Mouse (Mus musculus) intestine, embryonic 16.5 days (tissue): ENCODE measurements around the gene Pard3b. TPM values are rescaled to one million over a fixed set of nuclear protein-coding genes. Genes with fewer than 3 reads are reported as not detected.

ENCODE experiments used
- ATAC-seq: fragments of 200-750 bp; cut with Nextera tagmentation; 2 replicates; pipeline ENCODE4 v1.8.0; 2017; ENCODE audit warnings: moderate TSS enrichment, moderate library complexity
- H3K27ac ChIP-seq: fragments of 300-500 bp; sonication (generic); 2 replicates; pipeline ENCODE4 v1.5.1; 2014; ENCODE audit warnings: mild to moderate bottlenecking, low read length
- H3K27me3 ChIP-seq: fragments of 300-500 bp; sonication (generic); replicated peaks from 2 replicates; pipeline ENCODE4 v1.6.1; 2014; ENCODE audit warnings: low read length, control low read depth, mixed read lengths; ENCODE audit not compliant: control insufficient read depth, insufficient read depth
- H3K36me3 ChIP-seq: fragments of 300-500 bp; sonication (generic); 2 replicates; pipeline ENCODE4 v1.6.1; 2014; ENCODE audit warnings: low read length, control low read depth; ENCODE audit not compliant: control insufficient read depth, insufficient read depth
- H3K4me1 ChIP-seq: fragments of 300-500 bp; sonication (generic); 2 replicates; pipeline ENCODE4 v1.6.1; 2014; ENCODE audit warnings: low read length, control low read depth, mixed read lengths; ENCODE audit not compliant: control insufficient read depth, insufficient read depth
- H3K4me2 ChIP-seq: fragments of 300-500 bp; sonication (generic); 2 replicates; pipeline ENCODE4 v1.6.1; 2014; ENCODE audit warnings: low read depth, low read length, control low read depth
- H3K4me3 ChIP-seq: fragments of 300-500 bp; sonication (generic); 2 replicates; pipeline ENCODE4 v1.5.1; 2014; ENCODE audit warnings: mild to moderate bottlenecking, low read length
- H3K9ac ChIP-seq: fragments of 300-500 bp; sonication (generic); 2 replicates; pipeline ENCODE4 v1.6.1; 2014; ENCODE audit warnings: low read depth, low read length
- H3K9me3 ChIP-seq: fragments of 300-500 bp; sonication (generic); 2 replicates; pipeline ENCODE4 v1.6.1; 2016; ENCODE audit warnings: low read length, control low read depth; ENCODE audit not compliant: control insufficient read depth
- WGBS: fragments of 180-500 bp; shearing (Covaris S2); extraction: QIAGEN DNeasy Blood & Tissue Kit; methylation state at CpG from one replicate; pipeline ENCODE4 v1.1.7; 2014; 5-methylcytosine and 5-hydroxymethylcytosine counted together
- polyA plus RNA-seq: library from polyadenylated mRNA; unstranded; fragments of >200 nt; fragmentation: Nextera tagmentation; extraction: Ambion mirVana; gene quantifications from 2 replicates; pipeline ENCODE4 v1.2.1, GENCODE M21; 2015

Gene Pard3b
- polyA plus RNA-seq, 1 experiment from 2014 or later, result 22.3 TPM

- H3K9me3 ChIP-seq, result no peaks in the 10 kb centered on the region
- H3K4me3 ChIP-seq, result no peak overlapping the region
- ATAC-seq, result no peak
- H3K27me3 ChIP-seq, result no peaks in the 10 kb centered on the region
- no peak overlapping the region for H3K27ac ChIP-seq
- H3K36me3 ChIP-seq, result no peaks in the 10 kb centered on the region
- no peak overlapping the region for H3K4me2 ChIP-seq
- no peak overlapping the region for H3K9ac ChIP-seq
- WGBS, result 26% methylated on average over 3 of the region's 3 CpGs
- peaks cover 4% of the 10 kb centered on the region; the same call in 1 of the 2 replicates for H3K4me1 ChIP-seq
Measured at GRCm38 (mm10) chr1:62398261-62398660, 759.6 kb downstream of the Pard3b start.

DNA sequence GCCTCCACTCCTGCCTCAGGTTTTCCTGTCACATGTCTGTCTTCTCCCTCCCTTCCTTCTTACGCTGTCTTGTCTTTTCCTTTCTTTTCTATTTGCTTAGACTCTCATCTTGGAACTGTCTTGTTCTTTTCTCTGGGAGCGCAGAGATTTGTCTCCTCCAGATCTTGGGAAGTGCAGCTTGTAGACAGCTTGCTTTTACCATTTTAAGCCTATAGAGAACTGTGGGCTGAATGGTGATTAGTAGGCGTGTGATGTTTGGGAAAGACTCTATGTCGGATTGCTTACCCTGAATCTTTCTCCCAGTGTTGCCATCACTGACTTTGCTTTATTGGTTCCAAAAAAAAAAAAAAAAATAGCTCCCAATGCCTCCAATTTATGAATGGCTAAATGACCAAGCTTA lies 760.1 kb downstream of the Pard3b start:
- Histone ChIP-seq H3K4me3 (no peak overlapping the region), H3K27ac (no peak overlapping the region), H3K9ac (no peak overlapping the region), H3K27me3 (no peaks in the 10 kb centered on the region), H3K36me3 (no peaks in the 10 kb centered on the region), H3K4me1 (peaks cover 4% of the 10 kb centered on the region; the same call in 1 of the 2 replicates), H3K9me3 (no peaks in the 10 kb centered on the region), H3K4me2 (no peak overlapping the region)
- ATAC-seq, result no peak
- 81% methylated on average over 4 of the region's 4 CpGs for WGBS

- H3K9me3 ChIP-seq, result no peaks in the 10 kb centered on the region
- H3K4me2 ChIP-seq, result no peak overlapping the region
- 64% methylated on average over 8 of the region's 8 CpGs for WGBS
- H3K9ac ChIP-seq, result no peak overlapping the region
- H3K4me3 ChIP-seq, result no peak overlapping the region
- H3K27me3 ChIP-seq, result no peaks in the 10 kb centered on the region
- H3K27ac ChIP-seq, result no peak overlapping the region
- no peak for ATAC-seq
- H3K36me3 ChIP-seq, result no peaks in the 10 kb centered on the region
- no peaks in the 10 kb centered on the region for H3K4me1 ChIP-seq
Measured at GRCm38 (mm10) chr1:62405061-62405460, 766.4 kb downstream of the Pard3b start.

- WGBS, result 87% methylated on average over 2 of the region's 2 CpGs
- H3K27ac ChIP-seq, result no peak overlapping the region
- no peaks in the 10 kb centered on the region for H3K9me3 ChIP-seq
- H3K4me1 ChIP-seq, result no peaks in the 10 kb centered on the region
- H3K36me3 ChIP-seq, result no peaks in the 10 kb centered on the region
- no peak overlapping the region for H3K4me2 ChIP-seq
- no peaks in the 10 kb centered on the region for H3K27me3 ChIP-seq
- H3K4me3 ChIP-seq, result no peak overlapping the region
- no peak for ATAC-seq
- H3K9ac ChIP-seq, result no peak overlapping the region
Measured at GRCm38 (mm10) chr1:62411368-62411767, 772.7 kb downstream of the Pard3b start.

- no peak overlapping the region for H3K4me2 ChIP-seq
- H3K4me3 ChIP-seq, result no peak overlapping the region
- WGBS, result 73% methylated on average over 4 of the region's 4 CpGs
- no peak for ATAC-seq
- no peak overlapping the region for H3K27ac ChIP-seq
- H3K9me3 ChIP-seq, result no peaks in the 10 kb centered on the region
- no peaks in the 10 kb centered on the region for H3K36me3 ChIP-seq
- no peak overlapping the region for H3K9ac ChIP-seq
- no peaks in the 10 kb centered on the region for H3K27me3 ChIP-seq
- no peaks in the 10 kb centered on the region for H3K4me1 ChIP-seq
Measured at GRCm38 (mm10) chr1:62412019-62412418, 773.4 kb downstream of the Pard3b start.

DNA sequence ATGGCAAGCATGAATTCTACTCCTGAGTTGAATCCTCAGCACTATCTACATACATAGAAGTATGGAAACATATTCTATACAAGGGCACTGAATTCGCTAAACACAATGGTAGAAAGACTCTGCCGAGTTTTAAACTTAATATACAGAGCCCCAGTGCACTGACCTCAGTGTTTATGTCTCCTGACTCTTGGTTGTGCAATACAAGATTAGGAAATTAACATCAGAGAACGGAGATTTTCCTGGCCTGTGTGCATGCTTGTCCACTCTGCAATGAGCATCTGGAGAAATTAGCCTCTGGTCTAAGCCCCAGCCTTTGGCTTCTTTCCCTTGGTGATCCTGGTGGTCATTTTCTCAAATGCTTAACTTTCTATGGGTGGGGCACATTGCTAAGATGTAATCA lies 774.4 kb downstream of the Pard3b start:
- ATAC-seq, result no peak
- no peaks in the 10 kb centered on the region for H3K27me3 ChIP-seq
- no peak overlapping the region for H3K9ac ChIP-seq
- no peaks in the 10 kb centered on the region for H3K36me3 ChIP-seq
- no peak overlapping the region for H3K4me3 ChIP-seq
- no peak overlapping the region for H3K4me2 ChIP-seq
- H3K27ac ChIP-seq, result no peak overlapping the region
- H3K9me3 ChIP-seq, result no peaks in the 10 kb centered on the region
- no peaks in the 10 kb centered on the region for H3K4me1 ChIP-seq
- 65% methylated on average over 3 of the region's 3 CpGs for WGBS

- Histone ChIP-seq H3K9ac (no peak overlapping the region), H3K27me3 (no peaks in the 10 kb centered on the region), H3K4me1 (no peaks in the 10 kb centered on the region), H3K36me3 (no peaks in the 10 kb centered on the region), H3K4me2 (no peak overlapping the region), H3K9me3 (no peaks in the 10 kb centered on the region), H3K4me3 (no peak overlapping the region), H3K27ac (no peak overlapping the region)
- ATAC-seq, result no peak
- 63% methylated on average over 6 of the region's 6 CpGs for WGBS
Measured at GRCm38 (mm10) chr1:62414521-62414920, 775.9 kb downstream of the Pard3b start.

DNA sequence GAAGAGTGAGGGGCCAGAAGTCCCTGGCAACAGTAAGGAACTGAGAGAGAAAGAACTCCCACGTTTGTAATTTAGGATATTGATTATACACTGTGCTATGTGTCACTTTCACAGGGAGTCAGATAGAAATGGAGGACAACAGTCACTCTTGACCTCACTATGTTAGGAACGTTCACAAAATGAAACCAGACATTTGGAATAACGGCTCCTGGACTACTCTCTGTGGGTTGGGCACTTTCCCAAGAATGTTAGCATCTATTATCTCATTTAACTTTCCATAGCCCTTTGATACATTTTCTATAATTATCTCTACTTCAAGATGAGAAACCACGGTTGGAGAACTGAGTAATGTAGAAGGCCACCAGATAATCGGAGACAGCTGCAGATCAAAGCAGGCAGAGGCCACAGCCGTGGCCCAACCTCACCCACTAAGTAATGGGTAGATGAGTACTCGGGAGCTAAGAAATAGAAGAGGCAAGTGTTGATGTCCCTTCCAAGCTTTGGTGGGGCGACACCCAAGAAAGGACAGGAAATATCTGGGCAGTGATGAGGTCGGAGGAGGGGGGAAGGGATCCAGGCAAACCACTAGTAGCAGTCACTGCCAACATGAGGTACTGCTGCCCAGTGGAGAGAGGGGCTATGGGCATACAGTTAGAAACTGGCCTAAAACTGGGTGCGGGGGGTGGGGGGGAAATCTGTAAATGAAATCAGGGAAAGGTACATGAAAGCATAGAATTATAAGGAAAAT lies 778.2 kb downstream of the Pard3b start:
- no peak overlapping the region for H3K4me2 ChIP-seq
- WGBS, result 85% methylated on average over 10 of the region's 10 CpGs
- H3K27me3 ChIP-seq, result no peaks in the 10 kb centered on the region
- no peaks in the 10 kb centered on the region for H3K9me3 ChIP-seq
- no peaks in the 10 kb centered on the region for H3K4me1 ChIP-seq
- H3K36me3 ChIP-seq, result no peaks in the 10 kb centered on the region
- no peak for ATAC-seq
- no peak overlapping the region for H3K27ac ChIP-seq
- no peak overlapping the region for H3K9ac ChIP-seq
- H3K4me3 ChIP-seq, result no peak overlapping the region

- H3K4me2 ChIP-seq, result no peak overlapping the region
- no peaks in the 10 kb centered on the region for H3K9me3 ChIP-seq
- H3K4me1 ChIP-seq, result no peaks in the 10 kb centered on the region
- H3K36me3 ChIP-seq, result no peaks in the 10 kb centered on the region
- no peak overlapping the region for H3K9ac ChIP-seq
- H3K27ac ChIP-seq, result no peak overlapping the region
- H3K27me3 ChIP-seq, result no peaks in the 10 kb centered on the region
- 81% methylated on average over 10 of the region's 10 CpGs for WGBS
- ATAC-seq, result no peak
- no peak overlapping the region for H3K4me3 ChIP-seq
Measured at GRCm38 (mm10) chr1:62422896-62423650, 784.4 kb downstream of the Pard3b start.
